Mouse (Mus musculus) limb, embryonic 14.5 days (tissue): ENCODE measurements at regions not wholly inside any gene's neighbourhood (a gene's known extent, or its start where the extent isn't known, plus 50 kb on each side); places are given as distances from the start of the nearest gene placed in this dataset.
"Not testable (repeated sequence)": the region's sequence is repeated elsewhere in the genome, so short reads cannot be mapped to it uniquely, and the experiment has no call there.

Experiments used
- ATAC-seq: fragments of 200-750 bp; cut with Nextera tagmentation; 2 replicates; pipeline ENCODE4 v1.8.0; 2017; ENCODE audit warnings: low read depth, moderate number of reproducible peaks, moderate TSS enrichment; ENCODE audit not compliant: low FRiP score
- DNase-seq: peaks from one replicate; pipeline ENCODE4 v3.0.0-alpha.2; 2015; ENCODE audit warnings: low spot score
- H3K27ac ChIP-seq: fragments of 300-500 bp; sonication (generic); replicated peaks from 2 replicates; pipeline ENCODE4 v1.5.1; 2014; ENCODE audit warnings: low read depth, mild to moderate bottlenecking, low read length, moderate library complexity, mixed read lengths
- H3K27me3 ChIP-seq: fragments of 300-500 bp; sonication (generic); 2 replicates; pipeline ENCODE4 v1.6.1; 2014; ENCODE audit warnings: low read length, mixed read lengths; ENCODE audit not compliant: control insufficient read depth, insufficient read depth
- H3K36me3 ChIP-seq: fragments of 300-500 bp; sonication (generic); 2 replicates; pipeline ENCODE4 v1.6.1; 2014; ENCODE audit warnings: mild to moderate bottlenecking, low read length, moderate library complexity, mixed read lengths; ENCODE audit not compliant: control insufficient read depth, insufficient read depth
- H3K4me1 ChIP-seq: fragments of 300-500 bp; sonication (generic); 2 replicates; pipeline ENCODE4 v1.6.1; 2014; ENCODE audit warnings: antibody characterized with exemption, low read length, mixed read lengths; ENCODE audit not compliant: control insufficient read depth, insufficient read depth
- H3K4me2 ChIP-seq: fragments of 300-500 bp; sonication (generic); replicated peaks from 2 replicates; pipeline ENCODE4 v1.6.1; 2014; ENCODE audit warnings: low read depth, mild to moderate bottlenecking, low read length, moderate library complexity; ENCODE audit not compliant: severe bottlenecking
- H3K4me3 ChIP-seq: fragments of 300-500 bp; sonication (generic); replicated peaks from 2 replicates; pipeline ENCODE4 v1.5.1; 2014; ENCODE audit warnings: low read length
- H3K9ac ChIP-seq: fragments of 300-500 bp; sonication (generic); 2 replicates; pipeline ENCODE4 v1.6.1; 2014; ENCODE audit warnings: mild to moderate bottlenecking, low read depth, low read length, moderate library complexity; ENCODE audit not compliant: severe bottlenecking
- H3K9me3 ChIP-seq: fragments of 300-500 bp; sonication (generic); 2 replicates; pipeline ENCODE4 v1.6.1; 2016; ENCODE audit warnings: low read length; ENCODE audit not compliant: control insufficient read depth
- POLR2A ChIP-seq: fragments of 200-500 bp; IDR thresholded peaks from 2 replicates; pipeline ENCODE4 v1.8.0; 2012; ENCODE audit warnings: inconsistent platforms, mild to moderate bottlenecking, moderate library complexity, borderline replicate concordance; ENCODE audit not compliant: insufficient read depth, insufficient read length; ENCODE audit errors: extremely low read depth
- WGBS: fragments of 180-500 bp; shearing (Covaris S2); extraction: QIAGEN DNeasy Blood & Tissue Kit; methylation state at CpG from one replicate; pipeline ENCODE4 v1.1.7; 2014; 5-methylcytosine and 5-hydroxymethylcytosine counted together

DNA sequence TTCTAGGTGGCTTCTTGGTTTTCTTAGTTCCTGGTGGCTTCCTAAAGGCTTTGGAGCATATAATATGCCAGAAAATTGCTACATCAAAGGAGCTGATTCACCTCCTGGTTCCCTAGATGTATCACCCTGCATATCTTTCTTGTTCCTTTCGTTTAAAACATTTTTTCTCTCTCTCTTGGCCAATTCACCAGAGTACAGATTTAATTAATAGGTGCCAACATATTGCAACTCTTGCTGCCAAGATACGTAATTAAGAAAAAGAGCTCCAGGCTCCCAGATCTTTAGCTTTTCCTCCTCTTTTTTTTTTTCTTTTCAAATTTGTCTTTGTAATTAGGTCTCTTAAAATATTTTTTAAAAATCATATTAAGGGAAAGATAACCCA lies 1714.4 kb upstream of the 5930422O12Rik start:
- Histone ChIP-seq H3K27ac (no peak overlapping the region), H3K9me3 (no peaks in the 10 kb centered on the region), H3K4me1 (no peaks in the 10 kb centered on the region), H3K4me2 (no peak overlapping the region), H3K36me3 (no peaks in the 10 kb centered on the region), H3K9ac (no peak overlapping the region), H3K4me3 (no peak overlapping the region), H3K27me3 (no peaks in the 10 kb centered on the region)
- WGBS: 59% methylated on average over 2 of the region's 2 CpGs
- ATAC-seq (no peak), DNase-seq (no peak)
- TF ChIP-seq POLR2A: no peak

- Histone ChIP-seq H3K9ac (no peak overlapping the region), H3K4me2 (no peak overlapping the region), H3K27ac (no peak overlapping the region), H3K27me3 (no peaks in the 10 kb centered on the region), H3K4me1 (0 out of 2 replicates have a peak, but pooled peaks cover under 1% of the 10 kb centered on the region), H3K36me3 (no peaks in the 10 kb centered on the region), H3K4me3 (no peak overlapping the region), H3K9me3 (no peaks in the 10 kb centered on the region)
- ATAC-seq: no peak
- no peak for TF ChIP-seq POLR2A
- no peak for DNase-seq
- WGBS: 36% methylated on average over 3 of the region's 3 CpGs
Measured at GRCm38 (mm10) chr8:31720021-31720420, 1708.5 kb upstream of the 5930422O12Rik start.

DNA sequence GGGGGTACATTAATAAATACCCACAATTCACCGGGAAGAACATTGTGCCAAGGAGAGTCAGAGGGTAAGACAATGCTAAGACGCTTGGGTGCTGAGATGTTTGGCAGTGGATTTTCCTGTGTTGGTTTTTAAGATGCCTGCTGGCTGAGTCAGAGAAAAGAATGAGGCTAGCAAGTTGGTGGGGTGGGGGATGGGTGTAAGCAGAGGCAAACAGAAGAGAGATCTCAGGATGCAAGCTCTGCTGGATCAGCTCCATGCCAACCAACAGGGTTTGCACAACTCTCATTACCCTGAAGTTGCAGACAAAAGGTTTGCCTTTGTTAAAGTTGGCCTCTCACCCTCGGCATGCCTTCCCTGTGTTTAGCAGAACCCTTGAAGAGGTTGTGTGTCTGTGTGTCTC lies 1707.9 kb upstream of the 5930422O12Rik start:
- Histone ChIP-seq H3K4me2 (no peak overlapping the region), H3K27me3 (no peaks in the 10 kb centered on the region), H3K4me3 (no peak overlapping the region), H3K4me1 (peaks cover 3% of the 10 kb centered on the region; the same call in 1 of the 2 replicates), H3K9ac (no peak overlapping the region), H3K27ac (no peak overlapping the region), H3K36me3 (no peaks in the 10 kb centered on the region), H3K9me3 (no peaks in the 10 kb centered on the region)
- DNase-seq: no peak
- no peak for ATAC-seq
- no peak for TF ChIP-seq POLR2A
- WGBS: 61% methylated on average over 3 of the region's 3 CpGs

GRCm38 (mm10) chr8:31725430-31725829 lies 1703.1 kb upstream of the 5930422O12Rik start:
- H3K4me3 ChIP-seq: no peak overlapping the region

GRCm38 (mm10) chr8:31735610-31736009 lies 1692.9 kb upstream of the 5930422O12Rik start:
- no peaks in the 10 kb centered on the region for H3K36me3 ChIP-seq
- H3K4me1 ChIP-seq: no peaks in the 10 kb centered on the region
- no peaks in the 10 kb centered on the region for H3K27me3 ChIP-seq
- H3K4me2 ChIP-seq: no peak overlapping the region
- DNase-seq: no peak
- no peak for TF ChIP-seq POLR2A
- no peak overlapping the region for H3K9ac ChIP-seq
- H3K4me3 ChIP-seq: no peak overlapping the region
- no peak for ATAC-seq
- 79% methylated on average over 2 of the region's 2 CpGs for WGBS
- H3K27ac ChIP-seq: no peak overlapping the region
- H3K9me3 ChIP-seq: no peaks in the 10 kb centered on the region

More at GRCm38 (mm10) chr8:31725430-31725829, 1703.1 kb upstream of the 5930422O12Rik start:
- no peak for TF ChIP-seq POLR2A
- H3K4me1 ChIP-seq: peaks cover 3% of the 10 kb centered on the region; the same call in 1 of the 2 replicates
- WGBS: 76% methylated on average over 3 of the region's 3 CpGs
- ATAC-seq: no peak
- H3K4me2 ChIP-seq: no peak overlapping the region
- H3K9me3 ChIP-seq: no peaks in the 10 kb centered on the region
- no peak overlapping the region for H3K9ac ChIP-seq
- no peaks in the 10 kb centered on the region for H3K27me3 ChIP-seq
- no peak overlapping the region for H3K27ac ChIP-seq
- DNase-seq: no peak
- no peaks in the 10 kb centered on the region for H3K36me3 ChIP-seq

DNA sequence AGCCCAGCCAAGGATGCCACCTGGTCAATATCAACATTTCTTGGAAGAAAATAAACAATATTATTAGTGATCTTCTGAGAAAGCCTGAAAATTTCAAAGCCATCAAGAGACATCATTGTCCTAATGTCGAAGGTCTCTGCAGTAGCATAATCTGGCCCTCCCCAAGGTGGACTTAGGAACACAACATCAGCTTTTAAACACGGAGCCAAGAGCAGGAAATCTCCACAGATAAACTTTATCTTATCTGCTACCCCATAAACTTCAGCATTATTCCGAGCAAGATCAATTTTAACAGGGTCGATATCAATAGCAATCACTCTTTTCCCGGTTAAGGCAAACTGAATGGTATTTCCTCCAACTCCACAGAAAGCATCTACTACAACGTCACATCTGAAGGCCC lies 1691.2 kb upstream of the 5930422O12Rik start:
- not testable (repeated sequence) for H3K4me2 ChIP-seq, H3K4me3 ChIP-seq, H3K4me1 ChIP-seq, H3K27ac ChIP-seq, ATAC-seq, H3K9me3 ChIP-seq, H3K36me3 ChIP-seq, H3K27me3 ChIP-seq, DNase-seq, H3K9ac ChIP-seq
- WGBS: 81% methylated on average over 6 of the region's 6 CpGs
